Mouse (Mus musculus): ENCODE measurements at regions not wholly inside any gene's neighbourhood (a gene's known extent, or its start where the extent isn't known, plus 50 kb on each side); places are given as distances from the start of the nearest gene placed in this dataset.

DNA sequence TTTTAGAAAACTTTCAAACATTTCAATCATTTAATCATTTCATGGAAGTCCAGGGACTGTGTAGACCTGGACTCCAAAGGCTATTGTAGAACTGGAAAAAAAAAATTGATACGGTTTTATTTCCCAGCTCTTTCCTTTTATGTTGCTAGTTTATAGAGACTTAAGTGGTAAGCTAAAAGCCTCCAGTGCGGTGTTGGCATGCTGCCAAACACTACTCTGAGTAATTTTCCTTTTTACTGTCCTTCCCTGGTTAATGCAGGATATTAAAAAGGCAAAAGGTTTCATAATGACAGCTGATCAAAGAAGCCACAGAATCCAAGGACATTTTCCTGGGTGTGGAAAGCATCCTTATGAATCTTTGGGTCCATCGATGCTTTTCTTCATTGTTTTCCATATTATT lies 53.8 kb upstream of the Kcnab1 start:
- Histone ChIP-seq H3K36me3 (ENCODE audit: control insufficient read depth, insufficient read depth, low read length) (no peaks in the 10 kb centered on the region), H3K4me1 (ENCODE audit: control insufficient read depth, insufficient read depth, low read length) (no peaks in the 10 kb centered on the region), H3K4me3 (ENCODE audit: low read depth, low read length) (no peak overlapping the region), H3K27ac (replicated peaks; ENCODE audit: low read depth, low read length) (no peak overlapping the region), H3K9ac (ENCODE audit: low read length) (no peak overlapping the region), H3K27me3 (ENCODE audit: control insufficient read depth, insufficient read depth, low read length) (no peaks in the 10 kb centered on the region), H3K9me3 (ENCODE audit: control insufficient read depth, low read length) (no peaks in the 10 kb centered on the region), H3K4me2 (ENCODE audit: low read depth, severe bottlenecking) (no peak overlapping the region)
- WGBS: 64% methylated on average over 3 of the region's 3 CpGs
- ATAC-seq (ENCODE audit: insufficient number of reproducible peaks, low FRiP score, low TSS enrichment, low read depth): no peak
- peak; percentile 24 for DNase-seq (ENCODE audit: low spot score)
